In the genomic region with DNA sequence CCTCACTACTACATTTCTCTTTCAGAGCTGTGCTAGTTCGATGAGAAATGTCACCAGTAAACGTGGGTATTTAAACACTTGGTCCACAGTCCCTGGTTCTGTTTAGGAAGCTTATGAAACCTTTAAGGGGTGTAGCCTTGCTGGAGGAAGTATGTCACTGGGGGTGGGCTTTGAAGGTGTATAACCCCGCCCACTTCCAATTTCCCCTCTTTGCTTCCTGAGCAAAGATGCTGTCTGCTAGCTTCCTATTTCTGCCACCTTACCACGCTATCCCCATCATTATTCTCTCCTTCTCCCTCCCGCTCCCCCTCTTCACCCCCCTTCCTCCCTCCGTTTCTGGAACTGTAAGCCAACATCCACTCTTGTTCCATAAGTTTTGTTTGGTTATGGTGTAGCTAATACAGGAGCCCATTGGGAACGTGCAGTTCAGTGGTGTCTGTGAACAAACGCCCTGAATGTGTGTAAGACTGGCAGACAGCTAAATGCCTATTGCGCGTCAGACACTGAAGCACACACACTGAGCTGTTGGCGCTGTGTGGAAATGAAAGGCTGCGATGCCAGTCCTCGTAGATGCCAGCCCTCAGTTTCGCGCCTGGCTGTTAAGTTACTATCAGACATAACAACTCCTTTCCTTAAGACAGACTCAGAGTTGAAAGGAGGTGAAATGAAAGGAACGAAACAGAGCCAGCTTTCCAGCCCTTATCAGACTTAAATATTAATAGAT, we compare ENCODE assay signal across 11 mouse cellular contexts. TPM values are rescaled to one million over a fixed set of nuclear protein-coding genes. Genes with fewer than 3 reads are reported as not detected.
A peak's percentile ranks its signal among the peaks of the same experiment; 100 is the strongest.
DNase-seq lines count a peak whose midpoint lies in the region; ATAC-seq lines count a peak whose summit lies in the region.
"Had no signal": no experiment of that assay in that cellular context is flagged by ENCODE, and none has a peak within 500 bp of the region (broad histone marks: within the 10 kb centered on the region; RNA-seq: fewer than 3 reads in every experiment).

No protein-coding gene starts in this region.

- 85% methylated on average over 16 of the region's 16 CpGs for WGBS in forebrain, embryonic 13.5 days
- 89% methylated on average over 16 of the region's 16 CpGs for WGBS in forebrain, embryonic 10.5 days
- 68% methylated on average over 16 of the region's 16 CpGs for WGBS in liver, embryonic 16.5 days (ENCODE audit: insufficient replicate concordance)
- 83% methylated on average over 16 of the region's 16 CpGs for WGBS in liver, embryonic 11.5 days

- no peak overlapping the region for H3K27ac ChIP-seq in forebrain, embryonic 13.5 days
- H3K27ac ChIP-seq in forebrain, embryonic 10.5 days = no peak overlapping the region
- H3K27ac ChIP-seq in liver, embryonic 16.5 days (ENCODE audit: low read length) = peak overlapping the region; percentile 4; the same call in 1 of the 2 replicates
- no peak overlapping the region for H3K27ac ChIP-seq in liver, embryonic 11.5 days (ENCODE audit: low read depth, low read length)
- H3K27ac ChIP-seq: hindbrain, embryonic 15.5 days; midbrain, embryonic 10.5 days had no signal

- peaks cover 7% of the 10 kb centered on the region; the same call in 1 of the 2 replicates for H3K4me1 ChIP-seq in forebrain, embryonic 13.5 days
- peaks cover 11% of the 10 kb centered on the region for H3K4me1 ChIP-seq in forebrain, embryonic 10.5 days
- no peaks in the 10 kb centered on the region for H3K4me1 ChIP-seq in liver, embryonic 16.5 days (ENCODE audit: control insufficient read depth, low read depth, low read length)
- H3K4me1 ChIP-seq in liver, embryonic 11.5 days (replicated peaks; ENCODE audit: control insufficient read depth, insufficient read depth, low read length) = no peaks in the 10 kb centered on the region

- peak; percentile 28; the same call in 1 of the 2 replicates for ATAC-seq in forebrain, embryonic 13.5 days
- ATAC-seq in liver, embryonic 16.5 days (ENCODE audit: low read depth) = 0 out of 2 replicates have a peak, but pooled peaks have one; percentile 10
- no peak for ATAC-seq in liver, embryonic 11.5 days (replicated peaks; ENCODE audit: low FRiP score)
- ATAC-seq in megakaryocyte-erythroid progenitor cell, adult 5-6 weeks (replicated peaks; ENCODE audit: low FRiP score, low TSS enrichment, poor library complexity, severe bottlenecking) = 0 out of 2 replicates have a peak, but pooled peaks have one; percentile 13

- H3K9me3 ChIP-seq in forebrain, embryonic 13.5 days (replicated peaks) = no peaks in the 10 kb centered on the region
- H3K9me3 ChIP-seq in forebrain, embryonic 10.5 days = no peaks in the 10 kb centered on the region
- no peaks in the 10 kb centered on the region for H3K9me3 ChIP-seq in liver, embryonic 16.5 days (replicated peaks; ENCODE audit: control insufficient read depth, low read length)
- H3K9me3 ChIP-seq in liver, embryonic 11.5 days (ENCODE audit: control insufficient read depth, low read length) = no peaks in the 10 kb centered on the region
- H3K9me3 ChIP-seq: hindbrain, embryonic 15.5 days; midbrain, embryonic 10.5 days had no signal

- no peak overlapping the region for H3K9ac ChIP-seq in forebrain, embryonic 13.5 days
- no peak overlapping the region for H3K9ac ChIP-seq in liver, embryonic 16.5 days (ENCODE audit: low read depth, low read length)
- no peak overlapping the region for H3K9ac ChIP-seq in liver, embryonic 11.5 days (ENCODE audit: low read depth, low read length)
- H3K9ac ChIP-seq: hindbrain, embryonic 15.5 days had no signal

- intact Hi-C loops in gastrocnemius, postnatal 36 days (cut with DNase I) = loop anchor here (2.0 to 5.0 kb wide), 2 partner anchors 39 to 59 kb away; partner anchors contain the start of gene Fry

- no peak overlapping the region for H3K4me2 ChIP-seq in forebrain, embryonic 13.5 days
- peak overlapping the region; percentile 21; the same call in 1 of the 2 replicates for H3K4me2 ChIP-seq in liver, embryonic 16.5 days (ENCODE audit: low read depth, low read length)
- H3K4me2 ChIP-seq in liver, embryonic 11.5 days = no peak overlapping the region
- H3K4me2 ChIP-seq: hindbrain, embryonic 15.5 days had no signal

- no peaks in the 10 kb centered on the region for H3K27me3 ChIP-seq in forebrain, embryonic 13.5 days
- H3K27me3 ChIP-seq in forebrain, embryonic 10.5 days (ENCODE audit: poor library complexity, severe bottlenecking) = no peaks in the 10 kb centered on the region
- H3K27me3 ChIP-seq in liver, embryonic 16.5 days (ENCODE audit: control insufficient read depth, insufficient read depth, low read depth, low read length) = no peaks in the 10 kb centered on the region
- no peaks in the 10 kb centered on the region for H3K27me3 ChIP-seq in liver, embryonic 11.5 days (replicated peaks; ENCODE audit: control insufficient read depth, insufficient read depth, low read length)
- H3K27me3 ChIP-seq: hindbrain, embryonic 15.5 days had no signal

- H3K4me3 ChIP-seq in forebrain, embryonic 13.5 days = no peak overlapping the region
- H3K4me3 ChIP-seq in forebrain, embryonic 10.5 days = no peak overlapping the region
- H3K4me3 ChIP-seq in liver, embryonic 16.5 days (ENCODE audit: low read depth, low read length) = no peak overlapping the region
- no peak overlapping the region for H3K4me3 ChIP-seq in liver, embryonic 11.5 days (ENCODE audit: low read depth, low read length)
- H3K4me3 ChIP-seq: hindbrain, embryonic 15.5 days; midbrain, embryonic 10.5 days had no signal

- no peak for DNase-seq in forebrain, embryonic 10.5 days (ENCODE audit: extremely low spot score, low spot score)
- no peak for DNase-seq in liver, embryonic 11.5 days (ENCODE audit: low spot score)
- peak; percentile 61 to 66 for DNase-seq in cerebellum, postnatal 14 days
- no peak for DNase-seq in embryo, embryonic 10.5 days (ENCODE audit: low spot score)
- no peak for DNase-seq in gastrocnemius, postnatal 36 days
- DNase-seq: retina, postnatal 1 day had no signal

- no peaks in the 10 kb centered on the region for H3K36me3 ChIP-seq in forebrain, embryonic 13.5 days (ENCODE audit: poor library complexity, severe bottlenecking)
- no peaks in the 10 kb centered on the region for H3K36me3 ChIP-seq in forebrain, embryonic 10.5 days (replicated peaks)
- H3K36me3 ChIP-seq in liver, embryonic 16.5 days (ENCODE audit: control insufficient read depth, insufficient read depth) = no peaks in the 10 kb centered on the region
- H3K36me3 ChIP-seq in liver, embryonic 11.5 days (ENCODE audit: control insufficient read depth, insufficient read depth, low read length) = no peaks in the 10 kb centered on the region
- H3K36me3 ChIP-seq: hindbrain, embryonic 15.5 days; midbrain, embryonic 10.5 days had no signal

RNA-seq across cellular contexts. Expression of gene Fry, which starts 37.8 kb away (rescaled TPM):
- polyA plus RNA-seq in forebrain, embryonic 13.5 days (2015; fragmentation: Nextera tagmentation; extraction: Ambion mirVana) = 20.8 and 22.8 TPM in 2 replicates
- 2.3 and 4.3 TPM in 2 replicates for polyA plus RNA-seq in forebrain, embryonic 10.5 days (2016; fragmentation: Nextera tagmentation; extraction: Ambion mirVana)
- polyA plus RNA-seq in liver, embryonic 16.5 days (2015; fragmentation: Nextera tagmentation; extraction: Ambion mirVana) = 2.1 and 2.7 TPM in 2 replicates
- polyA plus RNA-seq in liver, embryonic 11.5 days (2014; fragmentation: Nextera tagmentation; extraction: Ambion mirVana) = 3.5 and 5.5 TPM in 2 replicates
- 12.9 and 17.8 TPM in 2 replicates for total RNA-seq in megakaryocyte-erythroid progenitor cell, adult 5-6 weeks (2014; fragmentation: Nextera tagmentation)
- total RNA-seq in megakaryocyte-erythroid progenitor cell, adult 5-6 weeks (2017) = 8.3 and 10.4 TPM in 2 replicates
- total RNA-seq in gastrocnemius, postnatal 36 days (2021) = 10 to 100 TPM; 78.8 to 85.5 TPM

Comparison
In these comparisons a context has a peak if more than half of its experiments do, and no peak if none do; other contexts are left out.
1. DNase-seq: peak in cerebellum, postnatal 14 days (2 of 2); none in forebrain, embryonic 10.5 days (single experiment), liver, embryonic 11.5 days (single experiment), embryo, embryonic 10.5 days (single experiment) and gastrocnemius, postnatal 36 days (0 of 2).